Mouse (Mus musculus): ENCODE results near the gene Cyth1.

GRCm38 (mm10) chr11:118236520-118237190 is 11.7 kb downstream of the Cyth1 start:
- no peak for TF ChIP-seq POLR2A (IDR thresholded peaks at IDR 0.05; ENCODE audit: low read depth, low read length)
- no peak for TF ChIP-seq CTCF (IDR thresholded peaks at IDR 0.05; ENCODE audit: extremely low read depth, insufficient read length, insufficient replicate concordance, low read depth, low read length)
